Mouse (Mus musculus) E14TG2a.4 (cell line): ENCODE measurements around the gene Fgb.

ENCODE experiments used
- H3K27me3 ChIP-seq: 2 replicates; pipeline ENCODE4 v1.6.1; 2014; ENCODE audit warnings: low read length, control low read depth; ENCODE audit not compliant: insufficient read depth
- H3K36me3 ChIP-seq: 2 replicates; pipeline ENCODE4 v1.6.1; 2014; ENCODE audit warnings: low read length, control low read depth; ENCODE audit not compliant: insufficient read depth
- H3K4me1 ChIP-seq: replicated peaks from 2 replicates; pipeline ENCODE4 v1.6.1; 2014; ENCODE audit warnings: low read depth, low read length, control low read depth
- H3K4me3 ChIP-seq: replicated peaks from 2 replicates; pipeline ENCODE4 v1.5.1; 2014; ENCODE audit warnings: mild to moderate bottlenecking, low read length
- H3K9me3 ChIP-seq: 2 replicates; pipeline ENCODE4 v1.6.1; 2014; ENCODE audit warnings: low read length, control low read depth
- CTCF ChIP-seq: conservative IDR thresholded peaks from 2 replicates; pipeline ENCODE4 v1.5.1; 2014; ENCODE audit warnings: low read length
- NANOG ChIP-seq: IDR thresholded peaks from 2 replicates; pipeline ENCODE4 v1.6.1; 2014; ENCODE audit warnings: borderline replicate concordance, low read length, mixed read lengths
- POU5F1 ChIP-seq: IDR thresholded peaks from 2 replicates; pipeline ENCODE4 v1.6.1; 2014; ENCODE audit warnings: low read length, borderline replicate concordance

Gene Fgb

DNA sequence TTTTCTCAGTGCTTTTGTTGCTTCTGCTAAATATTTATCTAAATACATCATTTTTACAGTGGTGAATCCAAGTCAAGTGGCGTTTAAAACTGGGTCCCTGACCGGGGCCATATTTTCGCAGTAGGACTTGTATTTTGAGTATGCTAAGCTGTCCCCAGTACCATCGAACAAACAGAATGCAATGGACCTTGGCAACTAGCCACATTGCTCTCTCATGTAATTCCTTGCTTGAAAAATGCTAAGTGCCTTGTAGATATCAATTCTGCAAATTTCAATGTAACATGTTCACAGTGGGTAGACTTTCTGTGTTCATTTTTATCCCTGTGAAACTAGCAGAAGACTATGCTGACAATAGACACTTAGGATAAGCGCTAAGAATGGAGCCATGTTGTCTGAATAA lies 28.5 kb downstream of the Fgb start:
- H3K4me1 ChIP-seq = no peaks in the 10 kb centered on the region
- TF ChIP-seq NANOG (no peak), POU5F1 (no peak), CTCF (no peak)
- no peaks in the 10 kb centered on the region for H3K36me3 ChIP-seq
- H3K9me3 ChIP-seq = no peaks in the 10 kb centered on the region
- no peak overlapping the region for H3K4me3 ChIP-seq
- H3K27me3 ChIP-seq = no peaks in the 10 kb centered on the region

- Histone ChIP-seq H3K4me3 (no peak overlapping the region), H3K27me3 (no peaks in the 10 kb centered on the region), H3K9me3 (no peaks in the 10 kb centered on the region), H3K36me3 (no peaks in the 10 kb centered on the region), H3K4me1 (no peaks in the 10 kb centered on the region)
- TF ChIP-seq CTCF (no peak), POU5F1 (no peak), NANOG (no peak)
Observed at GRCm38 (mm10) chr3:83020387-83020786, 29.3 kb downstream of the Fgb start.

GRCm38 (mm10) chr3:83016236-83016635 lies 33.4 kb downstream of the Fgb start:
- Histone ChIP-seq H3K4me1 (0 out of 2 replicates have a peak, but pooled peaks cover 2% of the 10 kb centered on the region), H3K36me3 (no peaks in the 10 kb centered on the region), H3K27me3 (peaks cover 13% of the 10 kb centered on the region; the same call in 1 of the 2 replicates), H3K4me3 (no peak overlapping the region), H3K9me3 (no peaks in the 10 kb centered on the region)
- no peak for TF ChIP-seq POU5F1
- no peak for TF ChIP-seq NANOG
- no peak for TF ChIP-seq CTCF

GRCm38 (mm10) chr3:83013951-83014350 lies 35.7 kb downstream of the Fgb start:
- Histone ChIP-seq H3K4me1 (0 out of 2 replicates have a peak, but pooled peaks cover 2% of the 10 kb centered on the region), H3K27me3 (peaks cover 25% of the 10 kb centered on the region), H3K4me3 (no peak overlapping the region), H3K9me3 (no peaks in the 10 kb centered on the region), H3K36me3 (no peaks in the 10 kb centered on the region)
- no peak for TF ChIP-seq POU5F1
- TF ChIP-seq CTCF = no peak
- no peak for TF ChIP-seq NANOG

GRCm38 (mm10) chr3:83012636-83013035 lies 37.0 kb downstream of the Fgb start:
- H3K27me3 ChIP-seq = peaks cover 28% of the 10 kb centered on the region
- peaks cover 3% of the 10 kb centered on the region; the same call in 1 of the 2 replicates for H3K4me1 ChIP-seq
- no peaks in the 10 kb centered on the region for H3K36me3 ChIP-seq
- H3K9me3 ChIP-seq = no peaks in the 10 kb centered on the region
- H3K4me3 ChIP-seq = no peak overlapping the region
- TF ChIP-seq POU5F1 = no peak
- no peak for TF ChIP-seq CTCF
- TF ChIP-seq NANOG = no peak

GRCm38 (mm10) chr3:83011565-83011964 lies 38.1 kb downstream of the Fgb start:
- H3K4me3 ChIP-seq = no peak overlapping the region
- no peaks in the 10 kb centered on the region for H3K9me3 ChIP-seq
- H3K27me3 ChIP-seq = peaks cover 28% of the 10 kb centered on the region
- TF ChIP-seq CTCF = no peak
- TF ChIP-seq POU5F1 = no peak
- no peak for TF ChIP-seq NANOG
- no peaks in the 10 kb centered on the region for H3K36me3 ChIP-seq
- peaks cover 5% of the 10 kb centered on the region; the same call in 1 of the 2 replicates for H3K4me1 ChIP-seq

- no peak overlapping the region for H3K4me3 ChIP-seq
- H3K9me3 ChIP-seq = no peaks in the 10 kb centered on the region
- H3K36me3 ChIP-seq = no peaks in the 10 kb centered on the region
- peaks cover 28% of the 10 kb centered on the region for H3K27me3 ChIP-seq
- TF ChIP-seq CTCF (no peak), POU5F1 (no peak), NANOG (no peak)
- H3K4me1 ChIP-seq = peaks cover 5% of the 10 kb centered on the region; the same call in 1 of the 2 replicates
Observed at GRCm38 (mm10) chr3:83011136-83011535, 38.5 kb downstream of the Fgb start.

GRCm38 (mm10) chr3:83010291-83010690 lies 39.4 kb downstream of the Fgb start:
- no peaks in the 10 kb centered on the region for H3K36me3 ChIP-seq
- H3K9me3 ChIP-seq = no peaks in the 10 kb centered on the region
- TF ChIP-seq POU5F1 (no peak), CTCF (no peak), NANOG (no peak)
- peaks cover 28% of the 10 kb centered on the region for H3K27me3 ChIP-seq
- no peak overlapping the region for H3K4me3 ChIP-seq
- peaks cover 5% of the 10 kb centered on the region; the same call in 1 of the 2 replicates for H3K4me1 ChIP-seq

GRCm38 (mm10) chr3:83007557-83007956 lies 42.1 kb downstream of the Fgb start, which contains the start of gene Fgg:
TSS of gene Fgg (plus strand) at chr3:83007724.
- H3K36me3 ChIP-seq = no peaks in the 10 kb centered on the region
- H3K4me3 ChIP-seq = peak within 1 kb of the TSS; percentile 59; the same call in 1 of the 2 replicates
- H3K27me3 ChIP-seq = peaks cover 26% of the 10 kb centered on the region
- peaks cover 4% of the 10 kb centered on the region; the same call in 1 of the 2 replicates for H3K4me1 ChIP-seq
- no peaks in the 10 kb centered on the region for H3K9me3 ChIP-seq
- TF ChIP-seq NANOG (no peak), CTCF (no peak), POU5F1 (no peak)
